Mouse (Mus musculus) cerebellum, adult 18-20 months (tissue): ENCODE data around the gene Cd70.
"Not testable (repeated sequence)": the region's sequence is repeated elsewhere in the genome, so short reads cannot be mapped to it uniquely, and the experiment has no call there.

Experiments used
- DNase-seq, 2 experiments: peaks; one replicate each; pipeline ENCODE4 v3.0.0; 2021

Gene Cd70

DNA sequence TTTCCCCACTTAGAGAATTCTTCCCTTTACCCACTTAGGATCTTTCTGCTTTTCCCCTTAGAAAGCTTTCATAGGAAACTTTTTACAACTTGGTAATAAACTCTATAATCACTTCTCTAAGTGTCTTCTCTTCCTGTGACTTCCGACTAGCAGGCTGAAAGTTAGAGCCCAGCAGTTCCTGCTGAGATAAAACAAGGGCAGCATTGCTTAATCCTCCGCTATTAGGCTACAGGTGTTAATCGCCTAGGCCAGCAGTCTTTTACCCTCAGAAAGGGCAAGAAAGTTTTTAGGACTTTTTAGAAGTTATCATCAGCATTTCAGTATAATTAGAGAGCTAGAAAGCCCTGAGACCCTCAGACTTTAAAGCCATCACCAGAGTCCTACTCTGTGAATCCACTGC lies 15.6 kb downstream of the Cd70 start:
- DNase-seq = not testable (repeated sequence)

DNA sequence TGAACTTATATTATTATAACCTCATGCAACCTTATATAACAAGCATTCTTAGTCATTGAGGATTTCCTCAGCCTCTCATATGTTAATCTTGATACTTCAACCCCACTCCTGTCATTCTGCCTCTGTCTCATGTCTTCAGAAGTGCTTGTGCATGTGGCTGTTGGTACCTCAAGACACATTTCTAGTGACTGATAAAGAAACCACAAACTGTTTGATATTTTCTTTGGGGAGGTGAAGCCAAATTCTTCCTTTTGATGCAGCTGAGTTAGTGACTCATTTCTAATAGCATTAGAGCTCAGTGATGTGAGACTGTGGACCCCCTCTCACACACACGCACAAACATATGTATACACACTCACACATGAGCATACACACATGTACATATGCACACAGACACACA lies 17.8 kb downstream of the Cd70 start:
- DNase-seq = no peak

DNA sequence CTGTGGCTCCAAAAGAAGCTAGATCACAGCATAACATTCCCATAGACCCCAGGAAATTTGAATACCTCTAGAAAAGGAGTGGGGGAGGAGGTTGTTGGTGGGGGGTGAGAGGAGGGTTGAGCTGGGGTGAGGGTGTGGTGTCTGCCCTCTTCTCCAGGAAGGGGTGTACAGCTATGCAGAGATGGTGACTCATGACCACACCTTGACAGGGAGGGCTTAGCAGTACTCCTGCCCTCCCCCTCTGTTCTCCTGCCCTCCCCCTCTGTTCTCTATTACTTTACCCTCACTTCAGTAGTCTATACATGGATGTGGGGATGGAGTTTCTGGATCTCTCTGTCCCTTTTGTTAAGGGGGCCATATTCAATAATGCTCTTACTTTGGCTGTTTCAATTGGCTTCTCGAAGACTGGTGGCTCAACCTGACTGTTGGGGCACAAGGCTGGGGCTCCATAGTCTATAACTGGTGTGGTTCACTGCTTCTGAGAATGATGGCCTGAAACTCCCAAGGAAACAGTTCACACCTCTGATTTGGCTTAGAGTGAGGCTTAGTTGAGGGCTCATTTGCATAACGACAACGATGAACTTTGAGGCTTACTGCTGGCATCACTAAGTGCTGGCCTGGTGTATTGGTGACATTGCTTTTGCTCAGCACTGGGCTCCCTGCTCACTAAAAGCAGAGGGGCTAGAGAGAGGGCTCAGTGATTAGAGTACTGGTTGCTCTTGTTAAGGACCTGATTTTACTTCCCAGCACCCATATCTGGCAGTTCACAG lies 23.5 kb downstream of the Cd70 start:
- DNase-seq = no peak

DNA sequence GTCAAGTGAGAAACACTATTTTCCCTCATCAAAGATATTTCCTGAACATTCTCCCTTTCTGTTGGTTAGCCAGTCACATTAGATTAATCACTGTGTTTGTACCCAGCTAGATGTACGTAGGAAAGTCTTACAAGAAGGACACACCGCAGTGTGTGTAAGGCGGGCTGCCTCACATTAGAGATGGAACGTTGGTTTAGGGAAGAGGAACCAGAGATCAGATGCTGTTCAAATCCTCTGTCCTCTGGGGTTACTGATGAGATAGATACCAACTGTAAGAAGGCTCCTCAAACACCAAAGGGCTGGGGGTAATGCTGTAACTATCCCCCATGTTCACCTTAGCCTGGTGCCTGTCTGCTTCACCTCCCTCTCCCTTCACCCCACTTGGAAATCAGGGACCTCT lies 24.8 kb downstream of the Cd70 start:
- DNase-seq = no peak

DNA sequence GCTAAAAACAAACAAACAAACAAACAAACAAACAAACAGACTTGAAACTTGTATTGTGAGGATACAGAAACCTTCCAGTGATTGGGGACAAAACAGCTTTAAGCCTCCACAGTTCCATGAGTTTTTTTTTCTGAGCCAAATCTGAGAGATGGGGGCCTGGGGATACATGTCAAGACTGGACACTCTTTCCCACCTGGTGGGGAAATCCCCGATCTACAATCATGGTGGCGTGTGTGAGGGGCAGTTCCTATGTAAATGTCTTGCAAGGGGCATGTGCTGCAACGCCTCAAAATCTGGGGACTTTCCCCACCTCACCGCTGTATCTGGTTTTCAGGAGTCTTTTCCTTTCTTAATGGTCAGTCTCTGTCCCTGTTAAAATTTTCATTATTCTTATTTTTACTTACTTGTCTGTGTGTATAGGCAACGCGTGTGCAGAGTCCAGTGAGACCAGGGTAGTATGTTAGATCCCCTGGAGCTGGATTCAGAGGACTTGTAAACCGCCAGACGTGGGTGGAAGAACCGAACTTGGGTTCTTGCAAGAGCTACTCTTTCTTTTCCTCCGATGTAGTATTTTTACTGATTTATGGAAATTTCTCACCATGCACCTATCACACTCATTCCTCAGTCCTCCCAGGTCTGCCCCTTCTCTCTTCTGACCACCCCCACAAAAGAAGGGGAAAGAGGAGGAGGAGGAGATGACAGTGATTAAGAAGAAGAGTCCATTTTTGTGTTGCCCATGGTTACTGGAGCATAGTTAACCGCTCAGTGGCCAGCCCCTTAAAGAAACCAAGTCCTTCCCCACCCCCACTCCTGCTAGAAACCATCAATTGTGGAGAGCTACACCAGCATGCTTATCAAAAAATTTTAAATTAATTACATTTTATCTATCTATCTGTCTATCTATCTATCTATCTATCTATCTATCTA lies 26.1 kb downstream of the Cd70 start:
- DNase-seq = no peak

DNA sequence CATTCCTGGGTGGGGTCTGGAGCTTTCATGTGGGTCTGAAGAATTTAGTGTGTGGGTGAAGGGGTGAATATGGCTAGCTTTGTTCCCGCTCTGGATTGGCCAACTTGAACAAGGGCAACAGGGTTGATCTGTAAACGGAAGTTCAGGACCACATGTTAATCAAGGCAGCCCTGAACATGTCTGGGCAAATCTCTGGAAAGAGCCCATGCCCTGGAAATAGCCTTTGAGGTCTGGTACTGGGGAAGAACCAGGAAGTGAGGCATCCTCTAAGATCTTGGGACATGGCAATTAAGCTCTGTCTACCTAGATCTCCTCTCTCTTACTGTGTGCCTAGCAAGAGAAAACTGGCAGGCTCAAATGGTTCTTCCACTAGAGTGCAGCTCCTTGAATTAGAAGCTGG lies 27.7 kb downstream of the Cd70 start:
- DNase-seq = no peak

DNA sequence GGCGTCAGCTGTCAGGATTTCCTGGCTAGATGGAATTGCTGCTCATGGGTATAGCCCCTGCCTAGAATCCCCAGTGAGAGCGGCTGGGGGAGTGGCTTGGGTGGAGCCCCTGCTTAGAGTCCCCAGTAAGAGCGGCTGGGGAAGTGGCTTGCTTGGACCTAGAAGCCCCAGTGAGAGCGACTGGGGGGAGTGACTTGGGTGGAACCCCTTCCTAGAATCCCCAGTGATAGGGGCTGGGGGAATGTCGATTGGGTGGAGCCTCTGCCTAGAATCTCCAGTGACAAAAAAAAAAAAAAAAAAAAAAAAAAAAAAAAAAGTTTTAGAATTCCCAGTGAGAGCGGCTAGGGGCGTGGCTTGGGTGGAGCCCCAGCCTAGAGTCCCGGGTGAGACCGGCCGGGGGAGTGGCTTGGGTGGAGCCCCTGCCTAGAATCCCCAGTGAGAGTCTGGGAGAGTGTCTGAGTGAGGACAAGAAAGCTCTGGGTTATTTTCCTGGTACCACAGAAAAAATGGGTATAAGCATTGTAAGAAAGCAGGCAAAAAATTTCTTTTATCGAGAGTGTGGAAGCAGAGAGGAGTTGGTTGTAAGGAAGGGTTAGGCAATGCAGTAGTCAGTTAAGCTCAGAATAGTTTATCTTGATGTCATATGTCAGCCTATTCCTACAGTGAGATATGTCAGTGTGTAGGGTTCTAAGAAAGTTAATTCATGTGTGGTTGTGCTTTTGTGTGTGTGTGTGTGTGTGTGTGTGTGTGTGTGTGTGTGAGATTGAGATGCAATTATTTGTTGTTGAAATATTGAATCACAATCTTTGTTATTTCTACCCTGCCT lies 30.8 kb downstream of the Cd70 start:
- no peak for DNase-seq

DNA sequence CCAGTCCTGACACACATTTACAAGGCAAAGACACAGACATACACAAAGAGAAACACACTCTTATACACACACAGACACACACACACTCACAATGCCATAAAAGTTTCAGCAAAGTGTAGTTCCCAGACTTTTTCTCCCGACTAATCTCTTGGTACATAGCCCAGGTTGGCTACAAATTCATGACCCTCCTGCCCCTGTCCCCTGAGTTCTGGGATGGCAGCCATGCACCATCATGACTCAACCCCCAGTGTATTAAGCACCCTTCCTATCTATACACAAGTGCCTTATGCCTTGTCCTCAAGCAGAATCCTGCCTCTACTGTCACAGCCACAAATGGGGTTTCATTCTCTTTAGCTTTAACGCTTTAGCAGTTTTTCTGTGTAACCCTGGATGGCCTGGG lies 32.8 kb downstream of the Cd70 start:
- no peak for DNase-seq

DNA sequence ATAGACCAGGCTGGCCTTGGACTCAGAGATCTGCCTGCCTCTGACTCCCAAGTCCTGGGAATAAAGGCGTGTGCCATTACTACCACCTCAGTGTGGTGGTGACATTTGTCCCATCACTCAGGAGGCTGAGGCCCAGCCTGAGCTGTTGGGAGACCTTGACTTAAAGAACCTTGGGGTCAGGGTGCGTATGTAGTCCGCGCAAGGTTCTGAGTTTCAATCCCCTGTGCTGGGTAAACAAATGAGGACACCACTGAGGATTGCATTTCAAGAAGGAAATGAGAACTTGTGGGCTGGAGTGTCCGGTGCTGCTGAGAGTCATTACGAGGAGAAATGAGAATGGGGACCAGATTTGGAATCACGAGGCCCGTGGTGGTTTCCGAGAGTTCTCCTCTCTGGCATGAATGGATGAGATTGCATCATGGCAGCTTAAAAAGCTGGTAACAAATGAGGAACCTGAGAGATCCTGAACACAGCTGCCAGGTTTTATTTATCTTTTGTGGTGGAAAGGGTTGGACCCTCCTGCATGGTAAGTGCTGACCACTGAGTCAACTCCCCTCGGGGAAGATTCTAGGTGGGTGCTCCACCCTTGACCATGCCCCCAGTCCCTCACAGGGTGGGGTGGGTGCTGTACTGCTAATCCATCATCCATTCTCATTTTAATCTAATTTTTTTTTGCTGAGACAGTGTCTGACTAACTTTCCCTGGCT lies 36.7 kb downstream of the Cd70 start:
- no peak for DNase-seq

DNA sequence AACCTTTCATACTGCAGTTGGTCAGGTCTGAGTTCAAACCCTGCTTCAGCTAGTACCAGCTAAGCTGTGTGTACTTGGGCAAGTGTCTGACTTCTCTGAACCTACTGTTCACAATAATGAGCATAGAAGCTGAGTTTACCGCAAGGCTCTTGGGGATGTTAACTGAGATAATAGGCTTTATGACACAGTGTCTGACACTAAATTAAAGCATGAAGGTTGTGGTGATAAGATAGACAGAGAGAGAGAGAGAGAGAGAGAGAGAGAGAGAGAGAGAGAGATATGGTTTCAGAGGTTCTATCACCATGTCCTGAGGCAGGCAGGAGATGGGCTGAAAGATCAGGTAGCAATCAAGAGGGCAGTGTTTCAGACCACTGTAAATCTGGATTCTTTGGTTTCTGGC lies 39.6 kb downstream of the Cd70 start:
- DNase-seq = no peak

DNA sequence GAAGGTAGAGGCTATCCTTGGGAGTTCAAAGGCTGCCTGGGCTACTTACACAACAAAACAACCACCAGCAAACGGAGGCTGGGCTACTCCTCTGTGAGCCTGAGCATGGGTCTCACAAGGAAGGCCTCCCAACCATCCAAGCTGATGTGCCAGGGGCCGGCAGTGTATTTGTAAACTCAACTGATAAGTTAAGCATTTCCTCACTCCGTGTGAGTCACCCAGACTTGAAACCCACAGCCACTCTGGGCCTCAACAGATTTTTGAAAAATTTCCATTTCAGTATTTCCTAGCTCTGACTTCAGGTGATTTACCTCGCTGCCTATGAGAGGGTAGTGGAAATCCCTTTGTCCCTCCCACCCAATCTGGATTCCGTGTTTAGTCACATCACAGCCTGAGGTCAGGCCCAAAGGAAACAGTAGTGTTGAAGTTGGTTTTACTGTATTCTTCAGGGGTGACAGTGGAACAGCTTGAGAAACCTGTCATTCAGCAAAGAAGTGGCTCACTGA lies 40.9 kb downstream of the Cd70 start:
- DNase-seq = no peak

DNA sequence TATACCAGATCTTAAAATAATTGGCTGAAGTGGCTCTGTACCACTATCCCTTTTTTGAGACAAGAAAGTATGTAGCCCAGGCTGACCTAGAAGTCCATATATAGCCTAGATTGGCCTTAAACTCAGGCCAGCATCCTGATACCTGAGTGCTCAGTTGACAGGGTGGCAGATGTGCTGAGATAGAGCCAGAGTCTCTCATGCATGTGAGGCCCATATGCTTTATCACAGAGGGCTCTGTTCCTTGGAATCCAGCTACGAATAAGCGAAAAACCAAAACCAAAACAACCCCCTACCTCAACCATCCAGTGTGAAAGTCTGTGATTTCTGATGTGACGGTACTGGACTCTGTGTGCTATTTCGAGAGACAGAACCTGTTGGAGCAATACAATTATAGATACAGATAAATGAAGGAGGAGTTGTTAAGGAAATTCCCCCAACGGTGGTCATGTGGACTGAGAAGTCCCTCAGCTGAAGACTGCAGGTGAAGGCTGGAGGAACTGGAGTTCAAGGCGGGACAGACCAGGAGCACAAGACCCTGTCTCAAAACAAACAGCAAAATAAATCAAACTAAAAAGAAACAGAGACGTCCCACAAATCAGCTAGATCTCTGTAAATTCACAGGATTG lies 41.4 kb downstream of the Cd70 start:
- DNase-seq = no peak

DNA sequence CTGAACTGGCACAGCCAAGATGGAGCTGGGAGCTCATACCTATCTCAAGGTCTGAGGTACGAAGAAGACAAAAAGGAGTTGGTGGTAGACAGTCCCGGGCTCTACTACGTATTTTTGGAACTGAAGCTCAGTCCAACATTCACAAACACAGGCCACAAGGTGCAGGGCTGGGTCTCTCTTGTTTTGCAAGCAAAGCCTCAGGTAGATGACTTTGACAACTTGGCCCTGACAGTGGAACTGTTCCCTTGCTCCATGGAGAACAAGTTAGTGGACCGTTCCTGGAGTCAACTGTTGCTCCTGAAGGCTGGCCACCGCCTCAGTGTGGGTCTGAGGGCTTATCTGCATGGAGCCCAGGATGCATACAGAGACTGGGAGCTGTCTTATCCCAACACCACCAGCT lies 42.5 kb downstream of the Cd70 start:
- DNase-seq = no peak

DNA sequence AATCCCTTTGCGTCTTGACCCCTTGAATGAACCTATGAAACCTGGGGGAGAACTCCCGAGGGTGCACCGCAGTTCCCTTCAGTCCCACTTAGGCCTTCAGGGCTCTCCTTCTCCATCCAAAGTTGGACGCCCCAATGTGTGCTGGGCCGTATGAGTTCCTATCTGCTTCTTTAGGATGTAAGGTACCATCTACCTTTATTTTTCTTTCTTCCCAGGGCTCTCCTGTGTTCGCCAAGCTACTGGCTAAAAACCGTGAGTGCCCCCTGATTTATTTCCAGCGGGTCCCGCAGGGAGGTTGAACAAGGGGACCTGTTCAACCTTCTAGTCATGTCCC lies 43.6 kb downstream of the Cd70 start:
- DNase-seq = no peak

DNA sequence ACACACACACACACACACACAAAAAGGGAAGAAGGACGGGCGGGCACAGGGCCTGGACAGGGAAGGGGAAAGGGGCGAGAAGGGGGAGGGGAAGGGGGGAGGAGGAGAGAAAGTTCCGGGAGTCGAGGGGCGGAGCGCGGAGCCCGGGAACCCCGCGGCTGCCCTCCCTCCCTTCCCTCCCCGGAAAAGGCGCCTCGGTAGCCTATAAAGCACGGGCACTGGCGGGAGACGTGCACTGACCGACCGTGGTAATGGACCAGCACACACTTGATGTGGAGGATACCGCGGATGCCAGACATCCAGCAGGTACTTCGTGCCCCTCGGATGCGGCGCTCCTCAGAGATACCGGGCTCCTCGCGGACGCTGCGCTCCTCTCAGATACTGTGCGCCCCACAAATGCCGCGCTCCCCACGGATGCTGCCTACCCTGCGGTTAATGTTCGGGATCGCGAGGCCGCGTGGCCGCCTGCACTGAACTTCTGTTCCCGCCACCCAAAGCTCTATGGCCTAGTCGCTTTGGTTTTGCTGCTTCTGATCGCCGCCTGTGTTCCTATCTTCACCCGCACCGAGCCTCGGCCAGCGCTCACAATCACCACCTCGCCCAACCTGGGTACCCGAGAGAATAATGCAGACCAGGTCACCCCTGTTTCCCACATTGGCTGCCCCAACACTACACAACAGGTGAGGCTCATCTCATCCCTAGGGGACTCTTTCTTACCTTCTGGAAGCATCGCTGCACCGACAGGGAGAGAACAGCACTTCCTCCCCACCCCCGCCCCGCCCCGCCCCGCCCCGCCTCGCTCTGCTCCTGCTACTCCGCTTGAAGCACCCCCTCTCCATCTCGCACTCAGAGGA lies 44.2 kb downstream of the Cd70 start, which contains the start of gene Tnfsf9:
Gene Tnfsf9, plus strand, starts transcription at position 145 of the 854 bp plus-strand sequence.
- DNase-seq = peak; percentile 52 to 68

DNA sequence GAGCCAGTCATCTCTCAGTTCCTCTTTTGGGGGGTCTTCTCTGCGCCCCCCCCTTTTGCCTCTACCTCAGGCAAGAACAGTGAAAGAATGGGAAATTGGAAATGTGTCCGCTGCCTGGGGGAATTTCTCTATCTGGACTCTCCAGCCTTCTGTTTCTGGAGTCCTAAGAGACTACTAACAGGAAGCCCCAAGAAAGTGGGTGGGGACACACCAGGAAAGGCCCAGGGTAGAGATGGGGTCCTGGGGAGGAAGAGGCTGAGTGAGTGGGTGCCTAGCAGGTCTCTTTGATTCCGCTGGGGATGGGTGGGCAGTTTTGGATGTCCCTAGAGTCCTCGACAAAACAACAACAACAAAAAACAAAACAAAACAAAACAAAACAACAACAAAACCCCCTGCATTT lies 45.1 kb downstream of the Cd70 start:
- DNase-seq = no peak

DNA sequence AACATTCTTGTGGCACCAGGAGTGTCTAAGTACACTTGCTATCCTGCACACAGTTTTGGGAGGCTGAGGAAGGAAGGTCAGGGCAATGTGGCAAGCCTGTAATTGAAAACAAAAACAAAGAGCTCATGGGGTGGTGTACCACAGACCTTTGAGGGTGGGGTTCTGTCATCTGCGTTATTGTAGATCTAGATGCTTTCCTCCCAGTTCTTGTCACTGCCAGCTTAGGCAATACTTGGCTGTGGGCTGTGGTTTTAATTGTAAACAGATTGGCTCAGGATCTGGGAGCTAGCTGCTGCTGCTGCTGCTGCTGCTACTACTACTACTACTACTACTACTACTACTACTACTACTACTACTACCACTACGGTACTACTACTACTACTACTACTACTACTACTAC lies 47.3 kb downstream of the Cd70 start:
- no peak for DNase-seq

DNA sequence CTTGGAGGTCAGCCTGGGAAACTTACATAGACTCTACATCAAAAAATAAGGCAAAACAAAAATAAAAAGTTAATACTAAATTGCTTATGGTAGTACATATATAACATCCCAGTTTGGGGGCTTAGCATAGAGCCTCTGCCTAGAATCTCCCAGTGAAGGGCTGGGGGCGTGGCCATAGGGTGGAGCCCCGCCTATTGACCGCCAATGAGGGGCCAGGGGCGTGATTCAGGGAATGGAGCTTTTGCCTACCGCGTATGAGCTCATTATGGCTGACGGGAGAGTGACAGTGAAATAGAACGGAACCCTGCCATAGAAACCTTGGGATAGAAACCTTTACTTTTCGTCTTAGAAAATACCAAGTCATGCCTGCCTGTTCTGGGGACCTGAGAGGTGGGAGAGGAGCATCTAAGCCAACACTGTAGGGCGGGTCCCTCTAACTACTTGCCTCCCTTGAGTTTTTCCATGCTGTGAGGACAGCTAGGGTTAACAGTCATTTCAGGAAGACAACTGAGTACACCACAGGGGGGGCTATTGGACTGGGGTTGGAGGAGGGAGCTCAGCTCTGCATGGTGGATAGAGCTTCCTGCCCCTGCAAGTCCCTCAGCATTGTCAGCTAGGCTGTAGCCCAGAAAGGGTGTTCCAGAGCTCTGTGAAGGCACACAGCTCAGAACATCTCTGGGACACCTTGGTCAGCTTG lies 49.8 kb downstream of the Cd70 start:
- no peak for DNase-seq

DNA sequence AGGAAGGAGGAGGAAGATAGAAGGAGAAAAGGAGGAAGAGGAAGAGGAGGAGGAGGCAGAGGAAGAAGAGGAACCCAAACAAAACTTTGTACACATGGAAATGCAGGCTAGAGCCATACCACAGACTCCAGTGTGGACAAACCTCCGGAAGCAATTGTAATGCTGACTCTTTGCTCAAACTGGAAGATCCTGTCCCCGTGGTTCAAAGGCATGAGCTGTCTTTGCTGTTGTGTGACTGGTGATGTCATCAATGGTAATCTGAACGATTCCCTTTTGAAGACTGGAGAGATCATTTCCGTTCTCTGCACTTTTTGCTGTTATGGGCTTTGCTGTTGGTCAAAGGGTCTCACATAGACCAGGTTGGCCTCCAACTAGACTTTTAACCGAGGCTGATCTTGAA lies 51.3 kb downstream of the Cd70 start:
- no peak for DNase-seq

DNA sequence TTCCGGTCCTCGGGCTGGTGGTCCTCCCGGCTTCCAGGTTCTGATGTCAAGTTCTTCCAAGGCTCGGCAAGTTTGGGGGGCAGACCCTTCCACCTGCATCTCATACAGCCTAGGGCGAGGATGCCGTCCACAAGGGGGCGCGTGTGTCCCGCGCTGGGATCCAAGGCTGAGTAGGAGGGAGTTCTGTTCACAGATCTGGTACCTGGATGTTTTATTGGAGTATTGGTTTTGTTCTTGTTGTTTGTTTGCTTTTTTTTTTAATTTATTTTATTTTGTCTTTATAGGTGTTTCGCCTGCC lies 53.0 kb downstream of the Cd70 start:
- DNase-seq = peak; percentile 87 to 92
